Mouse (Mus musculus): ENCODE results near the gene Arhgef25. TPM values are rescaled to one million over a fixed set of nuclear protein-coding genes. Genes with fewer than 3 reads are reported as not detected.
A peak's percentile ranks its signal among the peaks of the same experiment; 100 is the strongest.

The Arhgef25 gene
- polyA plus RNA-seq, 1 experiment from 2014 or later = 32.7 TPM

GRCm38 (mm10) chr10:127181566-127181965 is 8.3 kb downstream of the Arhgef25 start:
- H3K27me3 ChIP-seq (ENCODE audit: control insufficient read depth, insufficient read depth, low read length) = peaks cover 25% of the 10 kb centered on the region
- H3K9me3 ChIP-seq (replicated peaks; ENCODE audit: control insufficient read depth, low read length) = no peaks in the 10 kb centered on the region
- WGBS = 54% methylated on average over 6 of the region's 6 CpGs
- ATAC-seq (replicated peaks; ENCODE audit: insufficient number of reproducible peaks, low FRiP score, low TSS enrichment, low read depth) = no peak
- no peak overlapping the region for H3K4me2 ChIP-seq (ENCODE audit: low read depth, low read length)
- no peak overlapping the region for H3K9ac ChIP-seq (replicated peaks; ENCODE audit: low read length)
- no peak for DNase-seq (ENCODE audit: low spot score)
- H3K4me3 ChIP-seq (ENCODE audit: low read depth, low read length) = no peak overlapping the region
- H3K27ac ChIP-seq (replicated peaks; ENCODE audit: low read depth, low read length) = no peak overlapping the region
- peaks cover 5% of the 10 kb centered on the region; the same call in 1 of the 2 replicates for H3K4me1 ChIP-seq (ENCODE audit: control insufficient read depth, insufficient read depth, low read length)
- no peaks in the 10 kb centered on the region for H3K36me3 ChIP-seq (replicated peaks; ENCODE audit: control insufficient read depth, insufficient read depth, low read depth, low read length)

- ATAC-seq (replicated peaks; ENCODE audit: insufficient number of reproducible peaks, low FRiP score, low TSS enrichment, low read depth) (no peak), DNase-seq (ENCODE audit: low spot score) (no peak)
- Histone ChIP-seq H3K4me2 (ENCODE audit: low read depth, low read length) (no peak overlapping the region), H3K9me3 (replicated peaks; ENCODE audit: control insufficient read depth, low read length) (no peaks in the 10 kb centered on the region), H3K36me3 (replicated peaks; ENCODE audit: control insufficient read depth, insufficient read depth, low read depth, low read length) (no peaks in the 10 kb centered on the region), H3K4me3 (ENCODE audit: low read depth, low read length) (no peak overlapping the region), H3K9ac (replicated peaks; ENCODE audit: low read length) (no peak overlapping the region), H3K27me3 (ENCODE audit: control insufficient read depth, insufficient read depth, low read length) (peaks cover 27% of the 10 kb centered on the region), H3K27ac (replicated peaks; ENCODE audit: low read depth, low read length) (no peak overlapping the region), H3K4me1 (ENCODE audit: control insufficient read depth, insufficient read depth, low read length) (peaks cover 5% of the 10 kb centered on the region; the same call in 1 of the 2 replicates)
- 12% methylated on average over 3 of the region's 3 CpGs for WGBS
Measured at GRCm38 (mm10) chr10:127180695-127181047, 9.2 kb downstream of the Arhgef25 start.

- Histone ChIP-seq H3K27ac (replicated peaks; ENCODE audit: low read depth, low read length) (no peak within 1 kb of the TSS), H3K4me3 (ENCODE audit: low read depth, low read length) (no peak within 1 kb of the TSS), H3K4me1 (ENCODE audit: control insufficient read depth, insufficient read depth, low read length) (peaks cover 5% of the 10 kb centered on the region; the same call in 1 of the 2 replicates), H3K4me2 (ENCODE audit: low read depth, low read length) (peak within 1 kb of the TSS; percentile 39), H3K9me3 (replicated peaks; ENCODE audit: control insufficient read depth, low read length) (no peaks in the 10 kb centered on the region), H3K9ac (replicated peaks; ENCODE audit: low read length) (no peak within 1 kb of the TSS), H3K36me3 (replicated peaks; ENCODE audit: control insufficient read depth, insufficient read depth, low read depth, low read length) (no peaks in the 10 kb centered on the region), H3K27me3 (ENCODE audit: control insufficient read depth, insufficient read depth, low read length) (peaks cover 27% of the 10 kb centered on the region)
- 1% methylated on average over 34 of the region's 34 CpGs for WGBS
- ATAC-seq (replicated peaks; ENCODE audit: insufficient number of reproducible peaks, low FRiP score, low TSS enrichment, low read depth) (no peak), DNase-seq (ENCODE audit: low spot score) (peak; percentile 25)
Measured at GRCm38 (mm10) chr10:127179871-127180694, 9.8 kb downstream of the Arhgef25 start, which contains the start of gene Slc26a10. TSS of gene Slc26a10 (minus strand) at chr10:127180645.

GRCm38 (mm10) chr10:127178286-127179027 is 11.4 kb downstream of the Arhgef25 start:
- ATAC-seq (replicated peaks; ENCODE audit: insufficient number of reproducible peaks, low FRiP score, low TSS enrichment, low read depth) (no peak), DNase-seq (ENCODE audit: low spot score) (no peak)
- peaks cover 27% of the 10 kb centered on the region for H3K27me3 ChIP-seq (ENCODE audit: control insufficient read depth, insufficient read depth, low read length)
- peak overlapping the region; percentile 17; the same call in 1 of the 2 replicates for H3K4me3 ChIP-seq (ENCODE audit: low read depth, low read length)
- H3K9ac ChIP-seq (replicated peaks; ENCODE audit: low read length) = no peak overlapping the region
- 4% methylated on average over 41 of the region's 41 CpGs for WGBS
- H3K4me1 ChIP-seq (ENCODE audit: control insufficient read depth, insufficient read depth, low read length) = peaks cover 2% of the 10 kb centered on the region; the same call in 1 of the 2 replicates
- H3K36me3 ChIP-seq (replicated peaks; ENCODE audit: control insufficient read depth, insufficient read depth, low read depth, low read length) = no peaks in the 10 kb centered on the region
- no peak overlapping the region for H3K27ac ChIP-seq (replicated peaks; ENCODE audit: low read depth, low read length)
- H3K9me3 ChIP-seq (replicated peaks; ENCODE audit: control insufficient read depth, low read length) = no peaks in the 10 kb centered on the region
- H3K4me2 ChIP-seq (ENCODE audit: low read depth, low read length) = peak overlapping the region; percentile 45

- WGBS = 2% methylated on average over 23 of the region's 23 CpGs
- Histone ChIP-seq H3K36me3 (replicated peaks; ENCODE audit: control insufficient read depth, insufficient read depth, low read depth, low read length) (no peaks in the 10 kb centered on the region), H3K9ac (replicated peaks; ENCODE audit: low read length) (0 out of 2 replicates have a peak overlapping the region, but pooled peaks have one; percentile 15), H3K4me2 (ENCODE audit: low read depth, low read length) (peak overlapping the region; percentile 45), H3K27me3 (ENCODE audit: control insufficient read depth, insufficient read depth, low read length) (peaks cover 27% of the 10 kb centered on the region), H3K27ac (replicated peaks; ENCODE audit: low read depth, low read length) (no peak overlapping the region), H3K9me3 (replicated peaks; ENCODE audit: control insufficient read depth, low read length) (no peaks in the 10 kb centered on the region), H3K4me3 (ENCODE audit: low read depth, low read length) (peak overlapping the region; percentile 17; the same call in 1 of the 2 replicates), H3K4me1 (ENCODE audit: control insufficient read depth, insufficient read depth, low read length) (peaks cover 2% of the 10 kb centered on the region; the same call in 1 of the 2 replicates)
- ATAC-seq (replicated peaks; ENCODE audit: insufficient number of reproducible peaks, low FRiP score, low TSS enrichment, low read depth) (peak; percentile 45), DNase-seq (ENCODE audit: low spot score) (peak; percentile 95)
Measured at GRCm38 (mm10) chr10:127177719-127178118, 12.2 kb downstream of the Arhgef25 start.

- H3K9ac ChIP-seq (replicated peaks; ENCODE audit: low read length) = no peak overlapping the region
- H3K27ac ChIP-seq (replicated peaks; ENCODE audit: low read depth, low read length) = no peak overlapping the region
- H3K4me2 ChIP-seq (ENCODE audit: low read depth, low read length) = peak overlapping the region; percentile 45; the same call in 1 of the 2 replicates
- H3K4me3 ChIP-seq (ENCODE audit: low read depth, low read length) = no peak overlapping the region
- no peaks in the 10 kb centered on the region for H3K36me3 ChIP-seq (replicated peaks; ENCODE audit: control insufficient read depth, insufficient read depth, low read depth, low read length)
- no peaks in the 10 kb centered on the region for H3K9me3 ChIP-seq (replicated peaks; ENCODE audit: control insufficient read depth, low read length)
- peaks cover 2% of the 10 kb centered on the region; the same call in 1 of the 2 replicates for H3K4me1 ChIP-seq (ENCODE audit: control insufficient read depth, insufficient read depth, low read length)
- 16% methylated on average over 9 of the region's 9 CpGs for WGBS
- DNase-seq (ENCODE audit: low spot score) (no peak), ATAC-seq (replicated peaks; ENCODE audit: insufficient number of reproducible peaks, low FRiP score, low TSS enrichment, low read depth) (no peak)
- H3K27me3 ChIP-seq (ENCODE audit: control insufficient read depth, insufficient read depth, low read length) = peaks cover 27% of the 10 kb centered on the region
Measured at GRCm38 (mm10) chr10:127177235-127177634, 12.6 kb downstream of the Arhgef25 start.

GRCm38 (mm10) chr10:127176756-127177155 is 13.1 kb downstream of the Arhgef25 start:
- H3K9me3 ChIP-seq (replicated peaks; ENCODE audit: control insufficient read depth, low read length) = no peaks in the 10 kb centered on the region
- H3K27me3 ChIP-seq (ENCODE audit: control insufficient read depth, insufficient read depth, low read length) = peaks cover 27% of the 10 kb centered on the region
- no peaks in the 10 kb centered on the region for H3K36me3 ChIP-seq (replicated peaks; ENCODE audit: control insufficient read depth, insufficient read depth, low read depth, low read length)
- peak overlapping the region; percentile 11 for H3K4me2 ChIP-seq (ENCODE audit: low read depth, low read length)
- WGBS = 6% methylated on average over 7 of the region's 7 CpGs
- no peak overlapping the region for H3K9ac ChIP-seq (replicated peaks; ENCODE audit: low read length)
- ATAC-seq (replicated peaks; ENCODE audit: insufficient number of reproducible peaks, low FRiP score, low TSS enrichment, low read depth) (no peak), DNase-seq (ENCODE audit: low spot score) (peak; percentile 25)
- peaks cover 2% of the 10 kb centered on the region; the same call in 1 of the 2 replicates for H3K4me1 ChIP-seq (ENCODE audit: control insufficient read depth, insufficient read depth, low read length)
- no peak overlapping the region for H3K27ac ChIP-seq (replicated peaks; ENCODE audit: low read depth, low read length)
- no peak overlapping the region for H3K4me3 ChIP-seq (ENCODE audit: low read depth, low read length)

All from embryonic facial prominence, embryonic 11.5 days (tissue).